Mouse (Mus musculus): ENCODE measurements around the gene Ttc13.

GRCm38 (mm10) chr8:124677486-124677885 lies 44.3 kb downstream of the Ttc13 start:
- TF ChIP-seq FLI1 (IDR thresholded peaks at IDR 0.05; ENCODE audit: low read length), result no peak
- TF ChIP-seq GATA1 (IDR thresholded peaks at IDR 0.05; ENCODE audit: borderline replicate concordance, low read length), result no peak

All from megakaryocyte, embryonic 14.5 days (primary cell).